Mouse (Mus musculus): ENCODE data around the gene Fbxo48. TPM values are rescaled to one million over a fixed set of nuclear protein-coding genes. Genes with fewer than 3 reads are reported as not detected.

Gene Fbxo48
- polyA plus RNA-seq, 1 experiment from 2014 or later: 3.0 TPM

- no peaks in the 10 kb centered on the region for H3K9me3 ChIP-seq (ENCODE audit: control insufficient read depth, low read length)
- ATAC-seq (replicated peaks; ENCODE audit: low FRiP score): no peak
- H3K36me3 ChIP-seq (ENCODE audit: control insufficient read depth, insufficient read depth, low read length): no peaks in the 10 kb centered on the region
- no peak overlapping the region for H3K9ac ChIP-seq (ENCODE audit: low read depth, low read length)
- WGBS: 64% methylated on average over 3 of the region's 3 CpGs
- no peak overlapping the region for H3K4me2 ChIP-seq
- H3K27me3 ChIP-seq (replicated peaks; ENCODE audit: control insufficient read depth, insufficient read depth, low read length): no peaks in the 10 kb centered on the region
- no peak overlapping the region for H3K27ac ChIP-seq (ENCODE audit: low read depth, low read length)
- no peak overlapping the region for H3K4me3 ChIP-seq (ENCODE audit: low read depth, low read length)
- DNase-seq (ENCODE audit: low spot score): no peak
- no peaks in the 10 kb centered on the region for H3K4me1 ChIP-seq (replicated peaks; ENCODE audit: control insufficient read depth, insufficient read depth, low read length)
These were observed 19.0 kb upstream of the Fbxo48 start for GRCm38 (mm10) chr11:16932159-16932558.

DNA sequence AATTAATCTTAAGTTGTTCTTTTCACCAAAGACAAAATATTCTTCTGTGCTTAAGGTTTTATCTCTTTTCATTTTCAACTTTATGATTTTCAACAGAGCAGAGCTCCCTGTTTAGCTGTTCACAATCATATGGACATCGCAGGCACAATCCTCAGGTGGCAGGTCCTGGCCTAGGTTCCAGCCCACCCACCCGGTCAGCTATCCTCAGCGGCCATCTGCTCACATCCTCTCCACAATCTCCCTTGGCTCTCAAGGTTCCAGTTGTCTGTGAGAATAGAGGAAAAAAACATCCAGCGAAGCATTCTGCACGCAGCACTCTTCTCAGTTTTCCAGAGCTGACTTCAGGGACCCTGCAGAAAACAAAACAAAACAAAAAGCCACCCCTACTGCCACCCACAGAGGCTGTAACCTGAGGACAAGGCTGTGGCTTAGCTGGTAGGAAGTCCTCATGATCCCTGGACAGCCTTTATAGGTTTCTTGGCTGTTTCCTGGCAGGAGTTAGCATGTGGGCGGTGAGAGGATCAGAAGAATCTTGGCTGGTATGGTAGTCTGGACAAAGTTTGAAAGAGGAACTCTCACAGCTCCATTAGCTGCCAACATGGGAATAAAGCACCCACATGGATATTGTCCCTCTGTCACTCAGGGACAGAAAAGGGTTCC lies 15.5 kb upstream of the Fbxo48 start:
- H3K4me3 ChIP-seq (ENCODE audit: low read depth, low read length): no peak overlapping the region
- H3K27me3 ChIP-seq (replicated peaks; ENCODE audit: control insufficient read depth, insufficient read depth, low read length): no peaks in the 10 kb centered on the region
- no peaks in the 10 kb centered on the region for H3K4me1 ChIP-seq (replicated peaks; ENCODE audit: control insufficient read depth, insufficient read depth, low read length)
- WGBS: 69% methylated on average over 6 of the region's 6 CpGs
- DNase-seq (ENCODE audit: low spot score): no peak
- H3K4me2 ChIP-seq: no peak overlapping the region
- H3K27ac ChIP-seq (ENCODE audit: low read depth, low read length): no peak overlapping the region
- H3K9ac ChIP-seq (ENCODE audit: low read depth, low read length): no peak overlapping the region
- no peaks in the 10 kb centered on the region for H3K9me3 ChIP-seq (ENCODE audit: control insufficient read depth, low read length)
- ATAC-seq (replicated peaks; ENCODE audit: low FRiP score): no peak
- H3K36me3 ChIP-seq (ENCODE audit: control insufficient read depth, insufficient read depth, low read length): no peaks in the 10 kb centered on the region

- Histone ChIP-seq H3K4me3 (ENCODE audit: low read depth, low read length) (no peak overlapping the region), H3K27me3 (replicated peaks; ENCODE audit: control insufficient read depth, insufficient read depth, low read length) (no peaks in the 10 kb centered on the region), H3K9ac (ENCODE audit: low read depth, low read length) (no peak overlapping the region), H3K4me1 (replicated peaks; ENCODE audit: control insufficient read depth, insufficient read depth, low read length) (no peaks in the 10 kb centered on the region), H3K4me2 (no peak overlapping the region), H3K36me3 (ENCODE audit: control insufficient read depth, insufficient read depth, low read length) (no peaks in the 10 kb centered on the region), H3K27ac (ENCODE audit: low read depth, low read length) (no peak overlapping the region), H3K9me3 (ENCODE audit: control insufficient read depth, low read length) (no peaks in the 10 kb centered on the region)
- WGBS: 73% methylated on average over 4 of the region's 4 CpGs
- ATAC-seq (replicated peaks; ENCODE audit: low FRiP score) (no peak), DNase-seq (ENCODE audit: low spot score) (no peak)
These were observed 9.9 kb upstream of the Fbxo48 start for GRCm38 (mm10) chr11:16941103-16941793.

GRCm38 (mm10) chr11:16941973-16942452 lies 9.2 kb upstream of the Fbxo48 start:
- Histone ChIP-seq H3K9me3 (ENCODE audit: control insufficient read depth, low read length) (no peaks in the 10 kb centered on the region), H3K9ac (ENCODE audit: low read depth, low read length) (no peak overlapping the region), H3K4me1 (replicated peaks; ENCODE audit: control insufficient read depth, insufficient read depth, low read length) (no peaks in the 10 kb centered on the region), H3K4me2 (no peak overlapping the region), H3K27ac (ENCODE audit: low read depth, low read length) (no peak overlapping the region), H3K4me3 (ENCODE audit: low read depth, low read length) (no peak overlapping the region), H3K36me3 (ENCODE audit: control insufficient read depth, insufficient read depth, low read length) (no peaks in the 10 kb centered on the region), H3K27me3 (replicated peaks; ENCODE audit: control insufficient read depth, insufficient read depth, low read length) (no peaks in the 10 kb centered on the region)
- ATAC-seq (replicated peaks; ENCODE audit: low FRiP score): no peak
- DNase-seq (ENCODE audit: low spot score): no peak
- 70% methylated on average over 4 of the region's 4 CpGs for WGBS

DNA sequence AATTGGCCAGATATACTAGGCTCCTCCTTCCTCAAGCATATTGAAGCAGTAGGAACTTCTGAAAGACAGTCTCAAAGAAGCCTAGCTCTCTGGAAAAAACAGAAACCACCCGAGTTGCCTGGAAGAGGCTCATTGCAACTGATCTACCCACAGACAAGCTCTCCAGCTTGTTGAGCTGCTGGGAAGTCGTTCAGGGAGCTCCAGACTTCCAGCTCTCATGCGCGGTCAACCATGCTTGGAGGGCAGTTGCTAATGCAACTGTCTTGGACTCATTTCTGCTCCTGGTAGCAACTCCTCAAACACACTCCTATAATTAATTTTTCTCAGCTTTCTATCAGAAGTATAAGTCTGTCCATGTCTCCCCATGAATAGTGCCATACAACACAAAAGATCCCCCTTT lies 8.2 kb upstream of the Fbxo48 start:
- Histone ChIP-seq H3K9me3 (ENCODE audit: control insufficient read depth, low read length) (no peaks in the 10 kb centered on the region), H3K27ac (ENCODE audit: low read depth, low read length) (no peak overlapping the region), H3K9ac (ENCODE audit: low read depth, low read length) (no peak overlapping the region), H3K4me2 (no peak overlapping the region), H3K4me3 (ENCODE audit: low read depth, low read length) (no peak overlapping the region), H3K27me3 (replicated peaks; ENCODE audit: control insufficient read depth, insufficient read depth, low read length) (no peaks in the 10 kb centered on the region), H3K36me3 (ENCODE audit: control insufficient read depth, insufficient read depth, low read length) (no peaks in the 10 kb centered on the region), H3K4me1 (replicated peaks; ENCODE audit: control insufficient read depth, insufficient read depth, low read length) (no peaks in the 10 kb centered on the region)
- no peak for ATAC-seq (replicated peaks; ENCODE audit: low FRiP score)
- DNase-seq (ENCODE audit: low spot score): no peak
- 74% methylated on average over 4 of the region's 4 CpGs for WGBS

DNA sequence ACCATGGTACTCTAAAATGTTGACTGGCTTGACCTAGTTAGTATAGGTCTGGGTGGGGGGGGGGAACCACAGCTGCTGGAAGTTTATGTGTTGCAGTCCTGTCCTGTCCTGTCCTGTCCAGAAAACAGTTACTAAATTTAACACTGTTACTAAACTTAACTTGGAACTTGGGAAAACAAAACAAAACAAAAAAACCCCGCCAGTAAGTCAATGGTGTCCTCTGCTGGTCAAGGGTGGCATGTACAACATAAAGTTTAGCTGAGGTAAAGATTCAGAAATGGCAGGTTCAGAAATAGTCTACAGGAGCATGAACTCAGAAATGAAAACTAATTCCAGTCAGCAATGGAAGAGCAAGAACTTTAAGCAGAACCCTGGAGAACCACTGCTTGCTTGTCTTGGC lies 2.4 kb upstream of the Fbxo48 start:
- H3K4me2 ChIP-seq: no peak overlapping the region

GRCm38 (mm10) chr11:16950226-16950975 lies 774 bp upstream of the Fbxo48 start:
- ATAC-seq (replicated peaks; ENCODE audit: low FRiP score) (no peak), DNase-seq (ENCODE audit: low spot score) (no peak)
- peak overlapping the region; percentile 75 for H3K9ac ChIP-seq (ENCODE audit: low read depth, low read length)
- H3K4me2 ChIP-seq: peak overlapping the region; percentile 70
- peak overlapping the region; percentile 39 for H3K27ac ChIP-seq (ENCODE audit: low read depth, low read length)
- peak overlapping the region; percentile 85 for H3K4me3 ChIP-seq (ENCODE audit: low read depth, low read length)
- 42% methylated on average over 13 of the region's 13 CpGs for WGBS
- H3K36me3 ChIP-seq (ENCODE audit: control insufficient read depth, insufficient read depth, low read length): no peaks in the 10 kb centered on the region
- no peaks in the 10 kb centered on the region for H3K27me3 ChIP-seq (replicated peaks; ENCODE audit: control insufficient read depth, insufficient read depth, low read length)
- peaks cover 5% of the 10 kb centered on the region for H3K4me1 ChIP-seq (replicated peaks; ENCODE audit: control insufficient read depth, insufficient read depth, low read length)
- no peaks in the 10 kb centered on the region for H3K9me3 ChIP-seq (ENCODE audit: control insufficient read depth, low read length)

More for the DNA sequence above, 2.4 kb upstream of the Fbxo48 start:
- WGBS: 33% methylated on average over 1 of the region's 1 CpGs
- Histone ChIP-seq H3K4me1 (replicated peaks; ENCODE audit: control insufficient read depth, insufficient read depth, low read length) (peaks cover 5% of the 10 kb centered on the region), H3K27ac (ENCODE audit: low read depth, low read length) (no peak overlapping the region), H3K27me3 (replicated peaks; ENCODE audit: control insufficient read depth, insufficient read depth, low read length) (no peaks in the 10 kb centered on the region), H3K36me3 (ENCODE audit: control insufficient read depth, insufficient read depth, low read length) (no peaks in the 10 kb centered on the region), H3K9me3 (ENCODE audit: control insufficient read depth, low read length) (no peaks in the 10 kb centered on the region), H3K4me3 (ENCODE audit: low read depth, low read length) (no peak overlapping the region), H3K9ac (ENCODE audit: low read depth, low read length) (no peak overlapping the region)
- ATAC-seq (replicated peaks; ENCODE audit: low FRiP score): no peak
- DNase-seq (ENCODE audit: low spot score): no peak

DNA sequence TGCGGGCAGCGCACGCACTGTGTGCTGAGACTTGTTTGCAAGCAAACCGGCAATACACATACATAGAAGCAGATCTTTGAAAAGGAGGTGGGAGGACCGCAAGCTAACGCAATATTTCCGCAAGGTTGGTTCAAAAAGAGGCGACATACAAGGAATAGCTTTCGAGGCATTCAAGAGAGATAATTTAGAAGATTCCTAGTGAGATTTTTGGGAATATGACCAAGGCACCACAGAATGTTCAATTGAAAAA lies 511 bp downstream of the Fbxo48 start:
- Histone ChIP-seq H3K4me3 (ENCODE audit: low read depth, low read length) (peak overlapping the region; percentile 85), H3K36me3 (ENCODE audit: control insufficient read depth, insufficient read depth, low read length) (no peaks in the 10 kb centered on the region), H3K9me3 (ENCODE audit: control insufficient read depth, low read length) (no peaks in the 10 kb centered on the region), H3K4me1 (replicated peaks; ENCODE audit: control insufficient read depth, insufficient read depth, low read length) (peaks cover 5% of the 10 kb centered on the region), H3K9ac (ENCODE audit: low read depth, low read length) (peak overlapping the region; percentile 92), H3K27ac (ENCODE audit: low read depth, low read length) (peak overlapping the region; percentile 68), H3K4me2 (peak overlapping the region; percentile 66), H3K27me3 (replicated peaks; ENCODE audit: control insufficient read depth, insufficient read depth, low read length) (no peaks in the 10 kb centered on the region)
- ATAC-seq (replicated peaks; ENCODE audit: low FRiP score): no peak; the same call in 1 of the 2 replicates
- DNase-seq (ENCODE audit: low spot score): no peak
- WGBS: 6% methylated on average over 9 of the region's 9 CpGs

Measured in liver, embryonic 11.5 days (tissue).